Mouse (Mus musculus) spleen, embryonic (tissue): Measurements from ENCODE around the gene Syk.

Experiments used
- CTCF ChIA-PET: fragments of 350-600 bp; sonication (Branson Sonifier 250); formaldehyde crosslinking; loops from one replicate; lab custom pipeline; 2022; lab: Charles Lee

Syk gene

GRCm38 (mm10) chr13:52690425-52690824, 107.5 kb downstream of the Syk start:
- CTCF ChIA-PET = no interaction called here

- CTCF ChIA-PET = no interaction called here
These were observed 109.3 kb downstream of the Syk start for GRCm38 (mm10) chr13:52692311-52692710.

- CTCF ChIA-PET = interaction anchor here (0.7 kb wide), 1 partner anchor 1122 kb away, joined by 6 read pairs; no protein-coding TSS in a partner anchor
These were observed 111.9 kb downstream of the Syk start for GRCm38 (mm10) chr13:52694857-52695256.
